Mouse (Mus musculus) kidney, postnatal 4 days (tissue): ENCODE measurements around the gene Tmem150a.

Source experiments
- DNase-seq, 2 experiments: peaks; one replicate each; pipeline ENCODE4 v3.0.0; 2021; ENCODE audit warnings: mixed read lengths in 2 of 2

Gene Tmem150a

GRCm38 (mm10) chr6:72355066-72355911 is at the start of gene Tmem150a:
Gene Tmem150a, plus strand, starts transcription at chr6:72355447.
- peak; percentile 89 to 94 for DNase-seq

- no peak for DNase-seq
These were observed 43.0 kb upstream of the Tmem150a start for GRCm38 (mm10) chr6:72312198-72312597.

GRCm38 (mm10) chr6:72313124-72313867 is 42.0 kb upstream of the Tmem150a start:
- no peak for DNase-seq

- DNase-seq, result no peak
These were observed 39.9 kb upstream of the Tmem150a start for GRCm38 (mm10) chr6:72315384-72315783.

GRCm38 (mm10) chr6:72316044-72316443 is 39.2 kb upstream of the Tmem150a start:
- peak in 1 of 2 experiments; percentile 28 for DNase-seq

- no peak for DNase-seq
These were observed 36.8 kb upstream of the Tmem150a start for GRCm38 (mm10) chr6:72318440-72318839.

GRCm38 (mm10) chr6:72319019-72319418 is 36.2 kb upstream of the Tmem150a start:
- peak; percentile 76 to 78 for DNase-seq

GRCm38 (mm10) chr6:72322936-72323335 is 32.3 kb upstream of the Tmem150a start:
- no peak for DNase-seq

- no peak for DNase-seq
These were observed 31.3 kb upstream of the Tmem150a start for GRCm38 (mm10) chr6:72323786-72324508.

GRCm38 (mm10) chr6:72326274-72326673 is 29.0 kb upstream of the Tmem150a start:
- peak; percentile 53 to 62 for DNase-seq

GRCm38 (mm10) chr6:72329019-72329418 is 26.2 kb upstream of the Tmem150a start:
- DNase-seq, result no peak

- no peak for DNase-seq
These were observed 25.1 kb upstream of the Tmem150a start for GRCm38 (mm10) chr6:72330133-72330532.

- DNase-seq, result no peak
These were observed 22.1 kb upstream of the Tmem150a start for GRCm38 (mm10) chr6:72333111-72333510.

GRCm38 (mm10) chr6:72340481-72340880 is 14.8 kb upstream of the Tmem150a start:
- no peak for DNase-seq

GRCm38 (mm10) chr6:72344396-72345073 is 10.7 kb upstream of the Tmem150a start:
- DNase-seq, result no peak

GRCm38 (mm10) chr6:72345074-72345567 is 10.1 kb upstream of the Tmem150a start, which contains the start of gene Usp39:
Gene Usp39, minus strand, starts transcription at chr6:72345184.
- peak; percentile 95 to 97 for DNase-seq

- DNase-seq, result no peak
These were observed 9.6 kb upstream of the Tmem150a start for GRCm38 (mm10) chr6:72345633-72346032.

GRCm38 (mm10) chr6:72346261-72346660 is 9.0 kb upstream of the Tmem150a start:
- no peak for DNase-seq

GRCm38 (mm10) chr6:72347166-72347941 is 7.9 kb upstream of the Tmem150a start, which contains the start of gene 0610030E20Rik:
Gene 0610030E20Rik, plus strand, starts transcription at chr6:72347317.
- peak; percentile 81 to 88 for DNase-seq

- no peak for DNase-seq
These were observed 6.8 kb upstream of the Tmem150a start for GRCm38 (mm10) chr6:72348411-72348810.

- DNase-seq, result no peak
These were observed 5.0 kb upstream of the Tmem150a start for GRCm38 (mm10) chr6:72350214-72350613.
